Mouse (Mus musculus) left cerebral cortex, postnatal 14 days (tissue): ENCODE data around the gene Zfp972. TPM values are rescaled to one million over a fixed set of nuclear protein-coding genes. Genes with fewer than 3 reads are reported as not detected.
A peak's percentile ranks its signal among the peaks of the same experiment; 100 is the strongest.
"Not testable (repeated sequence)": the region's sequence is repeated elsewhere in the genome, so short reads cannot be mapped to it uniquely, and the experiment has no call there.

Experiments used
- DNase-seq, 2 experiments: peaks; one replicate each; pipeline ENCODE4 v3.0.0; 2021 to 2022; ENCODE audit warnings: low spot score in 2 of 2, mixed read lengths in 1 of 2
- intact Hi-C: fragments of 180-260 bp; cut with DNase I; formaldehyde crosslinking; loops from one replicate; pipeline ENCODE4 v1.15.1; 2025
- long read RNA-seq, 2 experiments: library from polyadenylated mRNA; stranded (forward); transcript quantifications; one replicate each; pipeline ENCODE4 v2.0.0; 2021
- total RNA-seq, 2 experiments: library from RNA; stranded (reverse); gene quantifications; 2 replicates each; pipeline ENCODE4 v1.2.3; 2021

Zfp972 gene
- under 1 TPM in 1 of 2 experiments, not detected in 1; 0.94 TPM for total RNA-seq
- long read RNA-seq, experiment 1 = 0 reads
- long read RNA-seq, experiment 2 = 0 reads

DNA sequence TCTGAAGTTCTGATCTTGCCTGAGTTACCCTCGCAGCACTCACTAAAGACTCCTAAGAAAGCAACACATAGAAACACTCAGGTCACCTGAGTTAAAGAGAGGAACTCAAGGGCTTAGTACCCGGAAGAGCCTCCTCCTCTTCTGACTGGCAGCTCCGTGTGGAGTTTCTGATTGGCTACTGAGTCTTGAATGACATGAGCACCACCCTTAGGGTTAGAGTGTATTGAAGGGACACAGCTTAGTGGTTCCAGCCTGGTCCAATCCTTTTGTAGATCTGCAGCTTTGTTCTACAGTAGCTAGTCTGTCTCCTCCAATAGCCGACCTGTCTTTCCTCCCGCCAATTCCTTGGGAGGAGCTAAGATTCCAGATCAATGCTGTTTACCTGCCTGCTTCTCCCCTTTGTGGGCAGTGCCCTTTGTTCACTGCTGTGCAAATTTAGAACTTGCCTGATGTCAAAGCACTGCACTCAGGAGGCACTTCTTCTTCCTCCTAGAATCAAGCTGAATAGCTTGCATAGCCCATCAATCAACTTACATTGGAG is at the start of gene Zfp972:
Gene Zfp972, minus strand, starts transcription at position 51 of the 541 bp plus-strand sequence.
- DNase-seq, intact Hi-C loops: not testable (repeated sequence)

DNA sequence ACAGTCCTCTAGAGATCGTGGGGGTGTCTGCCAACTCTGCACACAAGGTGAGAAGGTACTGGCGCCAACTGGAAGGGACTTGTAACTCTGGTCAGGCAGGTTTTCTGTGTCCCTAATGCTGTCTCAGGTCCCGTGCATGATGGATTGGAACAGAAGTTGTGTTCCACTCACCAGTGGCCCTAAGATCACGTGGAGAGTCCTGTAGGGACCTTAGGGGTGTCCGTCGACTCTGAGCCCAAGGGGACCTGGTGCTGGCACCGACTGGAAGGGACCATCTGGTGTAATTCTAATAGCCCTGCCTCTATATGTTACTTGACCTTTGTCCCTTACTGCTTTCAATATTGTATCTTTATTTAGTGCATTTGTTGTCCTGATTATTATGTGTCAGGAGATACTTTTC is 49.4 kb upstream of the Zfp972 start:
- DNase-seq, intact Hi-C loops: not testable (repeated sequence)

DNA sequence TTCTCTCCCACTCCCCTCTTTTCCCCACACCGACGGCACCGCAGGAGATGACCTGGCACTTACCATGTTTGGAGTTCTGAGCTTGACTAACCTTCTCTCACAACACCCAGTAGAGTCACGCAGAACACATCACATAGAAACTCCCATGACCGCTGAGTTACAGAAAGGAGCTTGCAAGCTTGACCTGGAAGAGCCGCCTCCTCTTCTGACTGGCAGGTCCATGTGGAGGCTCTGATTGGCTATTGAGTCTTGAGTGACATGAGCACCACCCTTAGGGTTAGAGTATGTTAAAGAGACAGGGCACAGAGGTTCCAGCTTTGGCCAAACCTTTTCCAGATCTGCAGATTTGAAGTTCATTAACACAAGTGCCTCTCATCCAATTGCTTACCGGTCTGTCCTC is 31.7 kb upstream of the Zfp972 start, which contains the start of gene Gm14326:
Gene Gm14326, minus strand, starts transcription at position 153 of the 400 bp plus-strand sequence.
- DNase-seq = peak; percentile 84 to 89
- intact Hi-C loops = not testable (repeated sequence)

DNA sequence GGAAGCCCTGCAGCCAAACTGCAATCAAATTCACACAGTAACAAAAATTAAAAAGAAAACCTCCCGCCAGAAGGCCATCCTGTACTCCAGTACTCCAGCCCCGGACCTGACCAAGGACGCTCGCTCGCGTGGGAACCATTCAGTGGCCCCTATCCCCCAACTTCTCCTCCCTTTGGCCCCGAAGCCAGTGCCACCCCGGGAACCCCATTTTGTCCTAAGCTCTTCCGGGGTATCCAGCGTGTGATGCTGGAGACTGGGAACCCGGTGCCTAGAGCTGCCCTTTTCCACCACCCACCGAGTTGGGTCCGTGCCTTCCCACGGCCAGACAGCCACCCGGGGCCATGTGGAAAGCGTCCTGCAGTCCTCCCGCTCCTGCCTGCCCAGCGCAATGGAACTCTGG is 31.3 kb upstream of the Zfp972 start:
- intact Hi-C loops = not testable (repeated sequence)
- DNase-seq = peak; percentile 9 to 27

DNA sequence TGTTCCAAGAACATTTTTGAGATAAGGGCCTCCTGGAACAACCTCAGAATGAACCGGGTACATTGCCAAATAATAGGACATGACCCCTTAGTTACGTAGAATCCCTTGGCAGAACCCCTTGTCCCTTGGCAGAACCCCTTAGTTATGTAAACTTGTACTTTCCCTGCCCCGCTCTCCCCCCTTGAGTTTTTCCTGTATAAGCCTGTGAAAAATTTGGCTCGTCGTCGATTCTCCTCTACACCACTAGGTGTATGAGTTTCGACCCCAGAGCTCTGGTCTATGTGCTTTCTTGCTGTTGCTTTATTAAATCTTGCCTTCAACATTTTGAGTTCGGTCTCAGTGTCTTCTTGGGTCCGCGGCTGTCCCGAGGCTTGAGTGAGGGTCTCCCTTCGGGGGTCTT is 22.1 kb downstream of the Zfp972 start:
- intact Hi-C loops, DNase-seq: not testable (repeated sequence)

DNA sequence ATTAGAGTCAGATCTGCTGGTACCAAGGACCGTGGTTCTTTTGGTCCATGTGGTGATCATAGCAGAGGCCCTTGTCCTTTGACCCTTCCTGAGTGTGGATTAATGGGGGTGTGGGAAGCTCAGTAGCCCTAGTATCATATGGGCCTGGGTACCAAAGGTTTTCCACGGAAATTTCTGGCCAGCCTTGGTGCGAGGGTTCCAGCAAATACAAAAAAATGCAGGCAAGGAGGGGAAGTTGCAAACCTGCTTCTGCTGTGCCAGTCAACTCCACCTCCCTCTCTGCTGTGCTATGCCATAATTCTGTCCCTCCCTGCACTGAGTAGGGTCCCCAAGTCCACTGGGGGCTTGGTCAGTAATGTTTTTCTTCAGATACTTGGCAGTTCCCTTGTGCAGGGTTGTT is 27.2 kb downstream of the Zfp972 start:
- intact Hi-C loops = not testable (repeated sequence)

DNA sequence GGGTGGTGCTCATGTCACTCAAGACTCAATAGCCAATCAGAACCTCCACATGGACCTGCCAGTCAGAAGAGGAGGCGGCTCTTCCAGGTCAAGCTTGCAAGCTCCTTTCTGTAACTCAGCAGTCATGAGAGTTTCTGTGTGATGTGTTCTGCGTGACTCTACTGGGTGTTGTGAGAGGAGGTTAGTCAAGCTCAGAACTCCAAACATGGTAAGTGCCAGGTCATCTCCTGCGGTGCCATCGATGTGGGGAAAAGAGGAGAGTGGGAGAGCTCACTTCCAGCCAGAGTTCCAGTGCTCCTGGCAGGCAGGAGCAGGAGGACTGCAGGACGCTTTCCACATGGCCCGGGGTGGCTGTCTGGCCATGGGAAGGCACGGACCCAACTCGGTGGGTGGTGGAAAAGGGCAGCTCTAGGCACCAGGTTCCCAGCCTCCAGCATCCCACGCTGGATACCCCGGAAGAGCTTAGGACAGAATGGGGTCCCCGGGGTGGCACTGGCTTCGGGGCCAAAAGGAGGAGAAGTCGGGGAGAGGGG is 28.3 kb downstream of the Zfp972 start, which contains the start of gene Gm14327:
Gene Gm14327, plus strand, starts transcription at position 51 of the 533 bp plus-strand sequence.
- DNase-seq, intact Hi-C loops: not testable (repeated sequence)

More for the DNA sequence above, 27.2 kb downstream of the Zfp972 start:
- DNase-seq = not testable (repeated sequence)

DNA sequence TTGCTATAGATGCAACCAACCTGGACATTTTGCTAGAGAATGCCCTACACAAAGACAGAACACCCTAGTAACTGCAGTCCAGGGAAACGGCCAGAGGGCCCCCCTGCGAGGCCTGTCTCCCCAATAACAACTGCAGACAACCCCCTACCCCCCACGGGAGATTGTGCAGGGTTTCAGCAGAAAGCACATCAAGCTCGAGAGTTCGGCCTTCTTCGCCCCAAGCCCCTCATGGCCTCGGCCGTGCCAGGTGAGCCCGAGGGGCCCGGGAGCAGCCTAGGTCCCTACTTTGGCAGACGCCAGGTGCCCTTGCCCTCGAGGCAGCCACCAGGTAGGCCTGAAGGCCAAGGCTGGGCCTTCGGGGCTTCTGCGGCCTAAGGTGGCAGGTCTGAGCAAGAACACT is 37.7 kb downstream of the Zfp972 start:
- intact Hi-C loops, DNase-seq: not testable (repeated sequence)

DNA sequence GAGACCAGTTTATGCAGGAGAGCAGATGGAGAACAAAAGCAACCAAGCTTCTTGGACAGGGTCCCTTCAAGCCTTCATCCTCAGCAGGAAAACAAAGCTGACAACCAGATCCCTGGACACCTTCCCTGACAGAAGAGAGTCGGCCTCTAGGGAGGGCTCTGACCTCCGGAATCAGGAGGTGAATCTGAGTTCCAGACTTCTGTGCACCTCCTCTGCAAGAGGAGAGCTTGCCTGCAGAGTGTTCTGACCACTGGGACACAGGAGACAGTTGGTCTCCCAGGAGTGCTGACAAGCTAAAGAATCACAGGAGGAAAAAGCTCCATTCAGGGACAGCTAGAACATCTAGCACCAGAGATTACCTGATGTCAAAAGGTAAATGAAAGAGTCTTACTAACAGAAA is 63.2 kb downstream of the Zfp972 start:
- DNase-seq, intact Hi-C loops: not testable (repeated sequence)

Other genes starting within 250 kb of the Zfp972 start
- 10 to 100 TPM; 23.9 to 25.4 TPM for gene Gm14322, start 166.3 kb downstream of the Zfp972 start, total RNA-seq
- 100 to 1,000 TPM; 132 to 134 TPM for gene Gm14325, start 85.3 kb downstream of the Zfp972 start, total RNA-seq
- 1 to 10 TPM; 3.6 to 6.6 TPM for gene Gm14327, start 28.5 kb downstream of the Zfp972 start, total RNA-seq
- gene Gm14326, start 31.7 kb upstream of the Zfp972 start, total RNA-seq = 10 to 100 TPM; 49.9 to 51.2 TPM
- gene Zfp971, start 97.7 kb upstream of the Zfp972 start, total RNA-seq = 10 to 100 TPM; 19.4 to 23.2 TPM
- 10 to 100 TPM; 19.6 to 20.2 TPM for gene Zfp931, start 152.9 kb upstream of the Zfp972 start, total RNA-seq
- 100 to 1,000 TPM; 144 to 146 TPM for gene Phactr3, start 193.4 kb upstream of the Zfp972 start, total RNA-seq